Mouse (Mus musculus) ES-E14 (cell line): ENCODE results near the gene Aes.

Source experiments
- CHD2 ChIP-seq: IDR thresholded peaks from 2 replicates; pipeline ENCODE4 v1.6.1; 2014; ENCODE audit warnings: mild to moderate bottlenecking, low read depth, low read length, inconsistent platforms
- HCFC1 ChIP-seq: IDR thresholded peaks from 2 replicates; pipeline ENCODE4 v1.6.1; 2012; ENCODE audit warnings: low read length, inconsistent platforms, borderline replicate concordance; ENCODE audit not compliant: insufficient read depth
- ZNF384 ChIP-seq: IDR thresholded peaks from 2 replicates; pipeline ENCODE4 v1.6.1; 2012; ENCODE audit warnings: low read depth, low read length, inconsistent platforms

- TF ChIP-seq ZNF384 (no peak), HCFC1 (no peak), CHD2 (no peak)
These were observed 5.4 kb downstream of the Aes start for GRCm38 (mm10) chr10:81564734-81565133.
